In the genomic region with DNA sequence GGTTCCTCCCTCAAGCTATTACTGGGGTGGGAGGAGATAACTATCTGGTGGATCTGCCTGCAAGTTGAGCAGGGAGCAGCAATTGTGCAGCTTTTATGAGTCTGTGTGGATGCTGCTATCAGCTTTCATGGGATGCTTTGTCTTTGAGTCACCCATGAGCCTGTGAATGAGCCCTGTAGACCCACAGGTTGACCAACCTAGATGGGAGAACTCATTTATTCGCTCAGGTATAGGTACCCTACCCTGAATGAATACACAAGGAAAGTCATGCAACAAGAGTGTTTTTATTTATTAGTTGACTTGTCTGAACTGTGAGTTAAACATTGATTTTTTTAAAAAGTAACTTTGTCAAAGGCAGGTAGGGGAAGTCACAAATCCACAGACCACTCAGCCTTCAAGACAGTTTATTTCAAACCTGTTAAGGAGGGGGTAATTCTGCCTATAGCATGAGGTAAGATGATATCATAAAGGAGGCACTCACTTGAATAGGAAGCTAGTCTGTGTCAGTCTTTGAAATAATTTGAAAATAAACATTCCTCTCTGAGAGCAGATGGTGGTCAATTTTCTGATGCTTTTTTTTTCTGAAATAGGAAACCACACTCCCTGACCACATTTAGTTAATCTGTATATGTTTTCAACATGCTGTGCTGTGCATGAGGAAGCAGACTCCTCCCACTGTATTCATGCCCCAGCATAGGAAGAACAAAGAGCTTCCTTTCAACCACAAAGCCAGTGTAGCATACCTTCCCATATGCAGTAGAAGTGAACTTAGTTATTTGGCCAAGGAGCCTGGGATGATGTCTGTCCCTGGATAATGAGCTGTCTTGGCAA, we compare ENCODE assay signal across 21 mouse cellular contexts.
DNase-seq lines count a peak whose midpoint lies in the region; ATAC-seq lines count a peak whose summit lies in the region.
"Had no signal": no experiment of that assay in that cellular context is flagged by ENCODE, and none has a peak within 500 bp of the region (broad histone marks: within the 10 kb centered on the region; RNA-seq: fewer than 3 reads in every experiment).

No protein-coding gene starts in this region.

- no peaks in the 10 kb centered on the region for H3K36me3 ChIP-seq in kidney, embryonic 15.5 days
- H3K36me3 ChIP-seq in midbrain, embryonic 11.5 days (ENCODE audit: control insufficient read depth, insufficient read depth, low read length), result no peaks in the 10 kb centered on the region
- H3K36me3 ChIP-seq in midbrain, embryonic 15.5 days (replicated peaks), result no peaks in the 10 kb centered on the region
- H3K36me3 ChIP-seq: heart, embryonic 12.5 days; hindbrain, embryonic 12.5 days; midbrain, embryonic 12.5 days had no signal

- no peak overlapping the region for H3K9ac ChIP-seq in kidney, embryonic 15.5 days
- no peak overlapping the region for H3K9ac ChIP-seq in midbrain, embryonic 11.5 days (ENCODE audit: low read length)
- H3K9ac ChIP-seq in midbrain, embryonic 15.5 days, result no peak overlapping the region
- H3K9ac ChIP-seq: heart, embryonic 12.5 days; hindbrain, embryonic 12.5 days; midbrain, embryonic 12.5 days had no signal

- peak; percentile 95 for ATAC-seq in kidney, embryonic 15.5 days (replicated peaks; ENCODE audit: low FRiP score)
- ATAC-seq in midbrain, embryonic 11.5 days (ENCODE audit: low FRiP score), result no peak
- no peak for ATAC-seq in midbrain, embryonic 15.5 days (replicated peaks)
- peak; percentile 42 for ATAC-seq in megakaryocyte progenitor cell, adult 5-6 weeks (replicated peaks; ENCODE audit: poor library complexity)
- no peak for ATAC-seq in frontal cortex, adult (ENCODE audit: low TSS enrichment)
- ATAC-seq: forebrain, embryonic 14.5 days; lung, postnatal 0 days had no signal

- no peaks in the 10 kb centered on the region for H3K27me3 ChIP-seq in kidney, embryonic 15.5 days
- no peaks in the 10 kb centered on the region for H3K27me3 ChIP-seq in midbrain, embryonic 11.5 days (ENCODE audit: control insufficient read depth, insufficient read depth, low read length)
- H3K27me3 ChIP-seq in midbrain, embryonic 15.5 days (replicated peaks), result no peaks in the 10 kb centered on the region
- H3K27me3 ChIP-seq: heart, embryonic 12.5 days; hindbrain, embryonic 12.5 days; midbrain, embryonic 12.5 days had no signal

- DNase-seq in embryo, embryonic 10 days (ENCODE audit: low spot score), result peak; percentile 23
- no peak for DNase-seq in embryo, embryonic 11 days
- DNase-seq in kidney, adult 9 months, result no peak
- peak; percentile 23 for DNase-seq in midbrain, embryonic 11.5 days (ENCODE audit: low spot score, missing footprints)
- DNase-seq: adrenal gland, postnatal 25 days; cerebellum, adult 9-10 months; gastrocnemius, postnatal 10 days; heart, postnatal 10 days; kidney, adult 2 months; thymus, adult 18-20 months; thymus, postnatal 36 days had no signal

- no peak overlapping the region for H3K4me3 ChIP-seq in kidney, embryonic 15.5 days (replicated peaks)
- no peak overlapping the region for H3K4me3 ChIP-seq in midbrain, embryonic 11.5 days (ENCODE audit: low read depth, low read length)
- no peak overlapping the region for H3K4me3 ChIP-seq in midbrain, embryonic 15.5 days
- H3K4me3 ChIP-seq: erythroblast, embryonic 14.5 days; heart, embryonic 12.5 days; hindbrain, embryonic 12.5 days; midbrain, embryonic 12.5 days had no signal

- H3K27ac ChIP-seq in kidney, embryonic 15.5 days, result peak overlapping the region; percentile 93
- no peak overlapping the region for H3K27ac ChIP-seq in midbrain, embryonic 11.5 days (ENCODE audit: low read depth, low read length)
- H3K27ac ChIP-seq in midbrain, embryonic 15.5 days, result no peak overlapping the region
- H3K27ac ChIP-seq: hindbrain, embryonic 12.5 days; midbrain, embryonic 12.5 days had no signal

- H3K4me1 ChIP-seq in kidney, embryonic 15.5 days, result peaks cover 12% of the 10 kb centered on the region
- no peaks in the 10 kb centered on the region for H3K4me1 ChIP-seq in midbrain, embryonic 11.5 days (ENCODE audit: control insufficient read depth, insufficient read depth, low read length)
- no peaks in the 10 kb centered on the region for H3K4me1 ChIP-seq in midbrain, embryonic 15.5 days
- H3K4me1 ChIP-seq: heart, embryonic 12.5 days; hindbrain, embryonic 12.5 days had no signal

- 59% methylated on average over 1 of the region's 1 CpGs for WGBS in kidney, embryonic 15.5 days
- 79% methylated on average over 1 of the region's 1 CpGs for WGBS in midbrain, embryonic 11.5 days
- 90% methylated on average over 1 of the region's 1 CpGs for WGBS in midbrain, embryonic 15.5 days

- H3K4me2 ChIP-seq in kidney, embryonic 15.5 days, result no peak overlapping the region
- H3K4me2 ChIP-seq in midbrain, embryonic 11.5 days, result no peak overlapping the region
- no peak overlapping the region for H3K4me2 ChIP-seq in midbrain, embryonic 15.5 days
- H3K4me2 ChIP-seq: heart, embryonic 12.5 days; hindbrain, embryonic 12.5 days; midbrain, embryonic 12.5 days had no signal

- H3K9me3 ChIP-seq in kidney, embryonic 15.5 days (replicated peaks), result no peaks in the 10 kb centered on the region
- H3K9me3 ChIP-seq in midbrain, embryonic 11.5 days (ENCODE audit: control insufficient read depth, low read length), result no peaks in the 10 kb centered on the region
- H3K9me3 ChIP-seq in midbrain, embryonic 15.5 days, result no peaks in the 10 kb centered on the region
- H3K9me3 ChIP-seq: heart, embryonic 12.5 days; hindbrain, embryonic 12.5 days; midbrain, embryonic 12.5 days had no signal

Comparison
In these comparisons a context has a peak if more than half of its experiments do, and no peak if none do; other contexts are left out.
1. DNase-seq: peak in embryo, embryonic 10 days (single experiment) and midbrain, embryonic 11.5 days (single experiment); none in embryo, embryonic 11 days (single experiment) and kidney, adult 9 months (single experiment).
2. ATAC-seq: peak in kidney, embryonic 15.5 days (single experiment) and megakaryocyte progenitor cell, adult 5-6 weeks (single experiment); none in midbrain, embryonic 11.5 days (single experiment), midbrain, embryonic 15.5 days (single experiment) and frontal cortex, adult (single experiment).